Mouse (Mus musculus) left cerebral cortex, postnatal 14 days (tissue): ENCODE data around the gene Spats1. TPM values are rescaled to one million over a fixed set of nuclear protein-coding genes. Genes with fewer than 3 reads are reported as not detected.
"Not testable (repeated sequence)": the region's sequence is repeated elsewhere in the genome, so short reads cannot be mapped to it uniquely, and the experiment has no call there.

Source experiments
- DNase-seq, 2 experiments: peaks; one replicate each; pipeline ENCODE4 v3.0.0; 2021 to 2022; ENCODE audit warnings: low spot score in 2 of 2, mixed read lengths in 1 of 2
- intact Hi-C: fragments of 180-260 bp; cut with DNase I; formaldehyde crosslinking; loops from one replicate; pipeline ENCODE4 v1.15.1; 2025
- total RNA-seq, 2 experiments: library from RNA; stranded (reverse); gene quantifications; 2 replicates each; pipeline ENCODE4 v1.2.3; 2021

The Spats1 gene
- total RNA-seq, 2 experiments from 2014 or later, result 4.9 to 6.0 TPM

- DNase-seq, result peak in 1 of 2 experiments; percentile 33
- intact Hi-C loops, result no loop called here
These were observed 18.7 kb downstream of the Spats1 start for GRCm38 (mm10) chr17:45456260-45457152.

- intact Hi-C loops, DNase-seq: not testable (repeated sequence)
These were observed 19.4 kb downstream of the Spats1 start for GRCm38 (mm10) chr17:45455783-45456182.

GRCm38 (mm10) chr17:45454794-45455193 lies 20.4 kb downstream of the Spats1 start:
- intact Hi-C loops, result no loop called here
- no peak for DNase-seq

GRCm38 (mm10) chr17:45452271-45452670 lies 22.9 kb downstream of the Spats1 start:
- intact Hi-C loops, result no loop called here
- no peak for DNase-seq

GRCm38 (mm10) chr17:45450153-45450552 lies 25.1 kb downstream of the Spats1 start:
- intact Hi-C loops, result no loop called here
- no peak for DNase-seq

- DNase-seq, result no peak
- intact Hi-C loops, result no loop called here
These were observed 25.6 kb downstream of the Spats1 start for GRCm38 (mm10) chr17:45449586-45449985.

GRCm38 (mm10) chr17:45447063-45447462 lies 28.2 kb downstream of the Spats1 start:
- no peak for DNase-seq
- intact Hi-C loops, result no loop called here

- intact Hi-C loops, result no loop called here
- DNase-seq, result no peak
These were observed 29.3 kb downstream of the Spats1 start for GRCm38 (mm10) chr17:45445923-45446322.

GRCm38 (mm10) chr17:45434262-45434590 lies 41.0 kb downstream of the Spats1 start:
- intact Hi-C loops, result no loop called here
- DNase-seq, result no peak

GRCm38 (mm10) chr17:45433419-45434261 lies 41.6 kb downstream of the Spats1 start, which contains the start of gene Cdc5l:
Gene Cdc5l, minus strand, starts transcription at chr17:45433737.
- DNase-seq, result peak; percentile 98 to 99
- intact Hi-C loops, result no loop called here

GRCm38 (mm10) chr17:45432706-45433398 lies 42.4 kb downstream of the Spats1 start:
- intact Hi-C loops, result no loop called here
- no peak for DNase-seq

GRCm38 (mm10) chr17:45432007-45432406 lies 43.2 kb downstream of the Spats1 start:
- intact Hi-C loops, result no loop called here
- no peak for DNase-seq

GRCm38 (mm10) chr17:45417387-45417786 lies 57.8 kb downstream of the Spats1 start:
- intact Hi-C loops, result no loop called here
- no peak for DNase-seq

- intact Hi-C loops, DNase-seq: not testable (repeated sequence)
These were observed 63.6 kb downstream of the Spats1 start for GRCm38 (mm10) chr17:45411617-45412016.

- no peak for DNase-seq
- intact Hi-C loops, result no loop called here
These were observed 66.5 kb downstream of the Spats1 start for GRCm38 (mm10) chr17:45408719-45409118.

- intact Hi-C loops, result no loop called here
- DNase-seq, result no peak
These were observed 68.9 kb downstream of the Spats1 start for GRCm38 (mm10) chr17:45406281-45406680.

GRCm38 (mm10) chr17:45403207-45403606 lies 72.0 kb downstream of the Spats1 start:
- intact Hi-C loops, result loop anchor here (5.0 kb wide), 1 partner anchor 1141 kb away; no protein-coding TSS in a partner anchor
- peak; percentile 59 to 77 for DNase-seq

GRCm38 (mm10) chr17:45402601-45403000 lies 72.6 kb downstream of the Spats1 start:
- no peak for DNase-seq
- intact Hi-C loops, result loop anchor here (5.0 kb wide), 1 partner anchor 1140 kb away; no protein-coding TSS in a partner anchor

- DNase-seq, result no peak
- intact Hi-C loops, result loop anchor here (5.0 kb wide), 1 partner anchor 1140 kb away; no protein-coding TSS in a partner anchor
These were observed 73.1 kb downstream of the Spats1 start for GRCm38 (mm10) chr17:45402126-45402525.
